Mouse (Mus musculus): Measurements from ENCODE around the gene Apba1.

Gene Apba1

DNA sequence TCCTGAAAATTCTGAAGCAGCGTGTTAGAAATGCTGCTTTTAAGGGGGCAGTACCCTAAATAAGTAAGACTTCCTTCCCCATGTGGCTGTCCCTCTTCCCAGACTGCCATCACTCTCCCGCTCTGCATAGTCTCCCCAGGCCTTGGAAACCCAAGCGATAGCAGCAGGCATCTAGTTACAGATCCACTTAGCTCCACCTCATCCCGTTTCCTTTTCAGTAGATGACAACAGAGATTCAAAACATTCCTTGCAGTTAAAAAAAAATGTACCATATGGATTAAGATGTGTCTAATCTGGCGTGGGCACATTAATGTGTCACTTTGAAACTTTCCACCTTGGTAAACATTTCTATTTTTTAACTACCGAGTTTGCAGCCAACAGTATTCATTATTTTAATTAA lies 48.1 kb downstream of the Apba1 start:
- no peak for DNase-seq (ENCODE audit: low spot score)

- no peak for DNase-seq (ENCODE audit: low spot score)
Observed at GRCm38 (mm10) chr19:23807371-23807770, 48.7 kb downstream of the Apba1 start.

DNA sequence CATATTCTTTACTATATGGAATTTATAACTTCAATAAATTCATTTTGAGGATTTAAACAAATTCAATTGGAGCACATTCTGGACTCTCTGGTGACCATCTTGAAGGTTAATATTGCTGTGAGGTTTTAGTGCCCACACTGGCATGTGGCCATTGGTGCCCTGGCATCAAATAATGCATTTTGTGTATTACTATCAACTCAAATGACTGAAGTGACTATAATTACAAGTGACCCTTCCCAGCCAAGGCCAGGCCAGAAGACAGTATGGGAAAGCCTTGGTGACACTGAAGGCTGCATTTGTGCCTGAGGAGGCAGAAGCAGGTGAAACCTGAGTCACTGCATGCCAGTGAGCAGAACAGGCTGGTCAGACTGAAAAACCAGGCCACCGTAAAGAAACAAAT lies 50.5 kb downstream of the Apba1 start:
- no peak for DNase-seq (ENCODE audit: low spot score)

GRCm38 (mm10) chr19:23810512-23810911 lies 51.8 kb downstream of the Apba1 start:
- DNase-seq (ENCODE audit: low spot score): no peak

DNA sequence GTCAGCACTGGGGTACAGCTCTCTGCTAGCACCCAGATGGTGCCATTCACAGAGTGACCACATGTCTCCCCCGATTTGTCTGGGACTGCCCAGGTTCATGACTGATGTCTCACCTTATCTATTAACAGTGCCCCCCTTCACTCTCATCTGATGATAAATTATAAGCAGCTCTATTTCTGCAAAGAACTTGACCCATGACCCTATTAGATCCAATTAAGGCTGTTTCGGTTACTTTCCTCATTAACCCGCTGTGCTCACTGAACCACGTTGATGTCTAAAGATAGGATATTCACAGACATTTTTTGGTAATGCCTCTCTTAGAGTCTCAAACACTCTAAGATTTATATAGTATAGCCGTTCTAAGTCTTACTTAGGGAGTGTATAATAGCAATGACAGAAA lies 52.3 kb downstream of the Apba1 start:
- DNase-seq (ENCODE audit: low spot score): no peak

DNA sequence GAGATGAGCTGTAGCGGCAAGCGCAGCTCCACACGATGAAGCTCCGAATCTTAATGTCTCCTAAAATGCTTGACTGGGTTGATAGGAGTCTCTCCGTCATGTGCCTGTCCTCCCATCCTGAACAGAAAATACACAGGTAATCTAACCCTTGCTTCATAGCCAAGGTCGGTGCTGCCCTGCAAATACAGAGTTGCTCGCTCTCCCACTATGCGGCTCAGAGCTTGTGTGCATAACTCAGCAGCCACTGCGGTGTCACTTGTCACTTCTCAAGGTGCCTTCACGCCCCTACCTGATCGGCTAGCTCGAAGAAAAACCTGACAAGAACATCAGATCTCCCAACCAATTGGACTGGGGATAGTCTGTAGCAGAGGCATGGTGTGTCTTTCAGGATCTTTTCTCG lies 58.1 kb downstream of the Apba1 start:
- no peak for DNase-seq (ENCODE audit: low spot score)

DNA sequence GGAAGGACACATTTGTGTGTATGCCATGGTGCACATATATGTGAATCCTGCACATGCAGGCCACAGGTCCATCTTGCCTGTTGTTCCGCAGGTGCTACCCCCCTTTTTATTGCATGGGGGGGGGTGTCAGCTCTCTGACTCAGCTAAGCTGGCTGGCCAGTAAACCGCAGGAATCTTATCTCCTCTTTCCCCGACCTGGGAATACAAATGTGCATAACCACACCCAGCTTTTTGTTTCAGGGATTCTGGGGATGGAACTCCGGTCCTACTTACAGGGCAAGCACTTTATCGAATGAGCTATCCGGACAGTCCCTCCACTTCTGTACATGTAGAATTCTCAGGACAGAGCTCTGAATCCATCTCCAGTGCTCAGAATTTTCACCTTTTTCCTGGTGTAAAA lies 58.5 kb downstream of the Apba1 start:
- no peak for DNase-seq (ENCODE audit: low spot score)

- no peak for DNase-seq (ENCODE audit: low spot score)
Observed at GRCm38 (mm10) chr19:23819882-23820281, 61.2 kb downstream of the Apba1 start.

DNA sequence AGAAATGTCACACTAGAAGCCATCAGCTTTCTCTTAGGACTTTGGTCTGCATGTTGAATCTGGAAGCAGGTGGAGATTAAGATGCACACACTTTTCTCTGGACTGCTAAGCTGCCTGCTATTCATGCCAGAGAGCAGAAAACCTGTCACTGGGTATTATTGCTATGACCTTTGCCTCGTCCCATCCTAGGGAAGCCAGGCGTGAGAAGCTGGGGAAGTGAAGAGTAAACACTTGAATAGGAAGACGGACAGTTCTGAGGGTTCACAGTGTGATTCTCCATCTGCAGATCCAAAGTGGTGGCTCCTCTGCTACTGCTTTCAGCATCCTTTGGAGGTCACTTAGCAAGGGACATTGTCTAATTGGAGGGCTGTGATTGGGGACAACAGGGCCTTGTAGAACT lies 63.8 kb downstream of the Apba1 start:
- DNase-seq (ENCODE audit: low spot score): no peak

- no peak for DNase-seq (ENCODE audit: low spot score)
Observed at GRCm38 (mm10) chr19:23823533-23823932, 64.8 kb downstream of the Apba1 start.

DNA sequence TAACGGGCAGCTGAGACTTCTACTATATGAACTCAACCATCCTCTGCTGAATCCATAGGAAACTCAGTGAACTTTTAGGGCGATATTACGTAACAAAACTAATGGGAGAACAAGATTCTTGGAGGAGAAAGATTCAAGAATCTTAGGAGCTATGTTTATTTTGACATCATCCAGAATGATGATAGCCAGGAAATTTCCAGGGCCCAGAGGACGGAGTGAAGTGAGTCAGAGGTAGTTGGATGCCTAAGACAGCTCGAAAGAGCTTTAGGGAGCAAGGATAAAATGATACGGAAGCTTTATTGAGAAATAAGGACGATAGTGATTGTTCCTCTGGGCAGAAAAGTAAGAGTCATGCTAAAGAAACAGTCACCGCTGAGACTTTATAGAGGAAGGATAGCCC lies 67.6 kb downstream of the Apba1 start:
- DNase-seq (ENCODE audit: low spot score): no peak

DNA sequence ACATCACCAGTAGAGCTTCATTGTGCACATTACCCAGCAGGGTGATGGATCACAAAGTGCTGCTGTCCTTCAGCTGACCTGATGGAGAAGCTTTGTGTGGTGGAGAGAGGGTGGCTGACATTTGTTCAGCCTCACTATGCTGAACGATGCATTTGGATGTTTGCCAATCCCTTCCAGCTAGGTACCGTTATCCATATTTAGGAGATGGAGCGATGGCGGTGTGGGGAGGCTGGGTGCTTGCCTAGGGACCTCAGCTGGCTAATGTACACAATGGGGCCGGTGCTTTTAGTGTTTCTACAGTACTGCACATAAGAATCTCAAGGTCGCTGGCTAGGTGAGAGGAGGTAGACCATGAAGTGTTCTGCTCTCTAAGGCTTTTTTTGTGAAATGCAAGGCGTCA lies 72.1 kb downstream of the Apba1 start:
- DNase-seq (ENCODE audit: low spot score): no peak

DNA sequence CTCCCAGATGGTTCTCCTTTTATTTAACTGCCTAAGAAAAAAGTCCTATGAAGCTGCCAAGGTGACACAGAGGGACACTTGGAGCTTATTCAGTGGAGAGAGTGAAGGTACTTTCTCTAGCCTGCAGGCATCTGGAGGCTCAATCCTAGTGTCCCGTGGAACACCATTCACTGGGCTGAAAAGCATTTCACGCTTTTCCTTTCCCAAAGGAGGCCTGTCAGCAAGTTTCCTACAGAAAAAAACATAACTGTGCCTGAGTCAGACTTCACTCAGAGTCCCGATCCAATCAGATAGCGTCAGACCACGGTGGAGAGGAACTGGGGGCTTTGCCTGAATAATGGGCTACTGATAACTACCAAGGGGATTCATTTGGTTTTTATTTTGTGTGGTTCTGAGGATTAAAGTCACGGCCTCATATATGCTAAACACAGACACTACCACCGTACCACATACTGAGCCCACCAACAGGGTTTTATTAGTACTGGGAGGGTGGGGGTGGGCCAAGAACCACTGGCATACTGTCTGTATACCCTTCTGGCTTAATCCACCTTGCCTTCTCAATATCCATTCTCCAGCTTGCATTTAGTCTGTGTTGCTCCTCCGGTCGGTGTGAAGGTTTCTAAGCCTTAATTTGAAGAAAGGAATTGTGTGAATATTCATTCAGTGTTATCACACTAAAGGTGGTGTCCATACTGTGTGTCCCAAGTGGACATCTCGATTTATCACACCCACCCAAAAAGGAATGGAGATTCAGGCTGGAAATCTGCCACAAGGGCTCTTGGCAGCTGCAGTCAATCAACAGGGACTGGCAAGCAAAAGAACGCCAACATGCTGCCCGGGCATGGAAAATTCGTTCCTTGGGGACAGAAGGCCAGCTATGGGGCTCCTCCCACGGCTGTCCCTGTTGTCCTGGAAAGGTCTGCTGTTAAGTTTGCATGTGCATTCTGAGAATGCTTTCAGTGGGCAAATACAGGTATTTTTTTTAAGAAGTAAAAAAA lies 75.3 kb downstream of the Apba1 start:
- no peak for DNase-seq (ENCODE audit: low spot score)

- DNase-seq (ENCODE audit: low spot score): no peak
Observed at GRCm38 (mm10) chr19:23834721-23835120, 76.0 kb downstream of the Apba1 start.

GRCm38 (mm10) chr19:23855832-23856231 lies 97.1 kb downstream of the Apba1 start:
- no peak for DNase-seq (ENCODE audit: low spot score)

- no peak for DNase-seq (ENCODE audit: low spot score)
Observed at GRCm38 (mm10) chr19:23858091-23858490, 99.4 kb downstream of the Apba1 start.

- DNase-seq (ENCODE audit: low spot score): no peak
Observed at GRCm38 (mm10) chr19:23858781-23859180, 100.1 kb downstream of the Apba1 start.

DNA sequence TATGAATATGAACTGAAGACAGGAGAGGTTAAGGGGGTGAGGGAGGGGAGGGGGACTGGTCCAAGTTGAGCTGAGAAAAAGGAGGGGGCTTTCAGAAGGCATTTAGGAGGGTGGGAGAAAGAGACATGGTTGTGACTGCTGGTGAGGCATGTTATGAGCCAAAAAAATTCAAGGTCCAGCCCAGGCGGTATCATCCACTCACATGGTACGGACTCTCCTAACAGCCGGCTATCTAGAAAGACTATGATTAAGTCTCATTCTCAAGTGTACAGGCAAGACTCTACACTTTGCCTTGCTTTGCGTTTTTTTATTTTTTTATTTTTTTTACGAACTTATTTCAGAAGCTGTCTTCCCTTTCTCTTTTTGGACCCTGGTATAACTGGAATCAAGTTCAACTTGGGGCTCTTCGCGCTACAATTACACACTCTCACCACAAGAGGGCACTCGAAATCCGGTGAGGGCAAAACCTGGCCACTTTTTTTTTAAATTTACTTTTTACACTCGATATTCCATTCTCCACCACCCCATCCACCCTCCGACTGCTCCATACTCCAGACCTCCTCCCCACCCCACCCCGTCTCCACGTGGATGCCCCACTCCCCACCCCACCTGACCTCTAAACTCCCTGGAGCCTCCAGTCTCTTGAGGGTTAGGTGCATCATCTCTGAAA lies 101.6 kb downstream of the Apba1 start:
- no peak for DNase-seq (ENCODE audit: low spot score)

DNA sequence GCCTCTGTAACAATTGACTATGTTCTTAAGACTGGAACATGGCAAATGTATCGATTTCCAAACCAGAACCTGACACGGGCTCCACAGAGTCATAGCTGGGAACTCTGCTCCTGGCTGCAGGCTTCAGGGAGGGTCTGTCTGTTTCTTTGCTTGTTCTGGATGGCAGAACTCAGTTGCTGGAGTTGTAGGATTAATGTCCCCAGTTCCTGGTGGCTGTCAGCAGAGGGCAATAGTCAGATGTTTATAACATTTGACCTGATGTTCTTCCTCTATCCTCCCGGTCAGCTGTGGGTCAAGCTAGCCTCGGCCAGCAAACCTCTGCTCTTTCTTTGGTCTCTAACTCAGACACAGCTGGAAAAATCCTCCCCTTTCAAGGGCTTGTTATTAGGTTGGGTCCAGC lies 104.0 kb downstream of the Apba1 start:
- DNase-seq (ENCODE audit: low spot score): no peak

- DNase-seq (ENCODE audit: low spot score): no peak
Observed at GRCm38 (mm10) chr19:23863959-23864358, 105.3 kb downstream of the Apba1 start.

GRCm38 (mm10) chr19:23866045-23866444 lies 107.4 kb downstream of the Apba1 start:
- DNase-seq (ENCODE audit: low spot score): no peak

DNA sequence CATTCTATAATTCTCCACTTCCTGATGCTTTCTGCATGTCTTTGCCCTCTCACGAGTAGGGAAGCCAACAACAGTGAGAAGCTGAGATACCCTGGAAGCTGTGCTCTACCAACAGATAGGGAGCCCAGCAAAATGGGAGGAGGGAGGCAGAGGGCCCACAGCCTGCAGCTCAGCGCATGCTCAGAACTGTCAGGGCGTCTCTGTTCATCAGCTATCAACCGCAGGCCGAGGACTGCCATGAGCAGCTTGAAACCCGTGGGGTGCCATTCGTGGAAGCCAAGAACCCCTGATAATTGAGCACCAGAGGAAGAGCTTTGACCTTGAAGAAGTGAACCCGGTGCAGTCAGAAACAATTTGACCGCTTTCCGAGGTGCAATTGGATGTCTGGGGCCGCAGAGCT lies 108.4 kb downstream of the Apba1 start:
- DNase-seq (ENCODE audit: low spot score): no peak

DNA sequence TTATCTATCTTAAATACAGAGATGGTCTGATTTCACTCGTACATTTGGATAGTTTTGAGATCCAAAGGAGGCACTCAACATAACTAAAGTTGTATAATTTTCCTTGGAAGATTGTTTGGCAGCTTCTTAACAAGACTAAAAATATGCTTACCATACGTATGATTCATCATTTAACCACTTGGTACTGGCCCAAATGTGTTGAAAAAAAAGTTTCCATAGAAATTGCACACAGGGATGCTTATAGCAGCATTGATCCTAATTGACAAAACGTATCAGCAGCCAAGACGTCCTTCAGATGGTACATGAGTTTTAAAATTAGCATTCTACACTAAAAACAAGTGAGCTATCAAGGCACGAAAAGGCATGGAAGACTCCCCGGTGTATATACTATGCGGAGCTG lies 108.9 kb downstream of the Apba1 start:
- no peak for DNase-seq (ENCODE audit: low spot score)

Measured in T-cell, adult 2 months (primary cell).